Mouse (Mus musculus): ENCODE measurements around the gene Peli1.

- no peak for TF ChIP-seq CTCF (IDR thresholded peaks at IDR 0.05; ENCODE audit: extremely low read depth, insufficient read length, insufficient replicate concordance, low read depth, low read length)
- no peak for TF ChIP-seq POLR2A (IDR thresholded peaks at IDR 0.05; ENCODE audit: low read depth, low read length)
Observed at GRCm38 (mm10) chr11:21175063-21175462, 84.0 kb downstream of the Peli1 start.
